Comparison of ENCODE assay signal across 8 mouse cellular contexts in the genomic region with DNA sequence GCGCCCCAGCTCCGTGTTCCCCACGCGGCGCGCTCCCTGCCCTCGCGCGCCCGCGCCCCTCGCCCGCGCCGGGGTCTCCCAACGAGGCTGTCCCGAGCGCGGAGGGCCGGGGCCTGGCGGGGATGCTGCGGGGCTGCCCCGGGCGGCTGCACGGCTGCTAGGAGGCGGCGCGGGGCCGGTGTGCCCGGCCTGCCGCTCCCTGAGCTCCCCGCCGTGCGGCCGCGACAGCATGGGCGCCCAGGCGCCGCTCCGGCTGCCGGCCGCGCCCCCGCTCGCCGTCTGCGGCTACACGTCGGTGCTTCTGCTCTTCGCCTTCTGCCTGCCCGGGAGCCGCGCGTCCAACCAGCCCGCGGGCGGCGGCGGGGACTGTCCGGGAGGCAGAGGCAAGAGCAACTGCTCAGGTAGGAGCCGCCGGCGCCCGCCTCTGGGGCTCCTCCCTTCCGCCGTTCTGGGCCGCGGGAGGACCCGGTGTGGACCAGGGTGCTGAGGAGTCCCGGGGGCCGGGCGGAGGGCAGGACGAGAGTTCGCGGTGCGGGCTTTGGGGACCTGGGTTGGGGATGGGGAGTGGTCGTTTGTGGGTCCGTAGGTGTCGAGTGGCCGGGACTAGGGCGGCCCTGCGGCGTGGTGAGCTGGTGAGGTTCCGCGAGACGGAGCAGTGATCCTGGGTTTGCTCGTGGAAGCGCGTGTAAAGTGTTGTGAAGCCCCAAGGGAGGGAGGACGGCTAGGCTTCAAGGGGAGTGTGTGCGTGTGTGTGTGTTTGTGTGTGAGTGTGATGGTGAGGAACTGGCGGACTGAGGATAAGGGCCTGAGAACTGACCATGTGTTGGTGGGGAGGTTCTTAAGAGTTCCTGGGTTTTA. TPM values are rescaled to one million over a fixed set of nuclear protein-coding genes. Genes with fewer than 3 reads are reported as not detected.
A peak's percentile ranks its signal among the peaks of the same experiment; 100 is the strongest.
DNase-seq lines count a peak whose midpoint lies in the region; ATAC-seq and TF ChIP-seq lines count a peak whose summit lies in the region.

No protein-coding gene starts in this region.

- peak; percentile 29 for ATAC-seq in heart, embryonic 13.5 days (ENCODE audit: extremely low read depth, insufficient number of reproducible peaks, low FRiP score, low TSS enrichment)
- ATAC-seq in kidney, embryonic 15.5 days (replicated peaks; ENCODE audit: low FRiP score) = peak; percentile 72

- peak overlapping the region; percentile 77 for H3K4me3 ChIP-seq in heart, embryonic 13.5 days
- peak overlapping the region; percentile 92 for H3K4me3 ChIP-seq in kidney, embryonic 15.5 days (replicated peaks)
- H3K4me3 ChIP-seq in lung, adult 2 months (replicated peaks; ENCODE audit: extremely low read depth, low read depth, low read length) = peak overlapping the region; percentile 94
- peak overlapping the region; percentile 90 for H3K4me3 ChIP-seq in olfactory bulb, adult 2 months (ENCODE audit: insufficient read depth, low read depth, low read length)

- H3K36me3 ChIP-seq in heart, embryonic 13.5 days = peaks cover 3% of the 10 kb centered on the region; the same call in 1 of the 2 replicates
- H3K36me3 ChIP-seq in kidney, embryonic 15.5 days = peaks cover 4% of the 10 kb centered on the region; the same call in 1 of the 2 replicates

- peak overlapping the region; percentile 98 for H3K9ac ChIP-seq in heart, embryonic 13.5 days
- H3K9ac ChIP-seq in kidney, embryonic 15.5 days = peak overlapping the region; percentile 88

- DNase-seq in layer of hippocampus, adult 11-12 months (ENCODE audit: low spot score) = peak; percentile 39
- no peak for DNase-seq in layer of hippocampus, adult 9-10 months (ENCODE audit: low spot score)
- peak; percentile 14 for DNase-seq in c-Kit-positive CD71-negative TER-119-negative erythroid progenitor cells, embryonic 14.5 days (ENCODE audit: low read depth)
- peak; percentile 55 for DNase-seq in lung, adult 2 months
- peak; percentile 36 to 40 for DNase-seq in urinary bladder, postnatal 36 days (ENCODE audit: low spot score in 2 of 2)

- WGBS in heart, embryonic 13.5 days = under 1% methylated on average over 92 of the region's 92 CpGs
- WGBS in kidney, embryonic 15.5 days = under 1% methylated on average over 66 of the region's 92 CpGs
- under 1% methylated on average over 92 of the region's 92 CpGs for WGBS in lung, adult 2 months
- under 1% methylated on average over 92 of the region's 92 CpGs for WGBS in olfactory bulb, adult 2 months

- peak overlapping the region; percentile 80 for H3K4me2 ChIP-seq in heart, embryonic 13.5 days
- H3K4me2 ChIP-seq in kidney, embryonic 15.5 days = peak overlapping the region; percentile 81

- peaks cover 24% of the 10 kb centered on the region for H3K4me1 ChIP-seq in heart, embryonic 13.5 days
- peaks cover 16% of the 10 kb centered on the region for H3K4me1 ChIP-seq in kidney, embryonic 15.5 days
- H3K4me1 ChIP-seq in lung, adult 2 months (ENCODE audit: control insufficient read depth, insufficient read depth, low read length) = peaks cover 2% of the 10 kb centered on the region
- peaks cover 24% of the 10 kb centered on the region for H3K4me1 ChIP-seq in olfactory bulb, adult 2 months (ENCODE audit: control insufficient read depth, insufficient read depth, low read length)

- TF ChIP-seq CTCF in lung, adult 2 months (IDR thresholded peaks at IDR 0.05; ENCODE audit: insufficient read depth, low read length) = no peak
- no peak; the same call in 1 of the 2 replicates for TF ChIP-seq CTCF in olfactory bulb, adult 2 months (IDR thresholded peaks at IDR 0.05; ENCODE audit: insufficient read depth, low read depth, low read length)

- H3K9me3 ChIP-seq in heart, embryonic 13.5 days = 0 out of 2 replicates have a peak, but pooled peaks cover 6% of the 10 kb centered on the region
- H3K9me3 ChIP-seq in kidney, embryonic 15.5 days (replicated peaks) = no peaks in the 10 kb centered on the region

- H3K27me3 ChIP-seq in heart, embryonic 13.5 days (replicated peaks) = no peaks in the 10 kb centered on the region
- no peaks in the 10 kb centered on the region for H3K27me3 ChIP-seq in kidney, embryonic 15.5 days

- H3K27ac ChIP-seq in heart, embryonic 13.5 days (replicated peaks) = peak overlapping the region; percentile 90
- peak overlapping the region; percentile 93 for H3K27ac ChIP-seq in kidney, embryonic 15.5 days
- H3K27ac ChIP-seq in olfactory bulb, adult 2 months (ENCODE audit: insufficient read depth, low read depth, low read length) = peak overlapping the region; percentile 23

- TF ChIP-seq POLR2A in lung, adult 2 months (IDR thresholded peaks at IDR 0.05; ENCODE audit: borderline replicate concordance, extremely low read depth, low read depth, low read length) = peak; percentile 24; the same call in 1 of the 2 replicates
- TF ChIP-seq POLR2A in olfactory bulb, adult 2 months (IDR thresholded peaks at IDR 0.05; ENCODE audit: insufficient read depth, low read depth, low read length) = no peak

RNA-seq across cellular contexts. Expression of a gene that starts 0.5 kb away (rescaled TPM):
- 30.2 and 30.7 TPM in 2 replicates for polyA plus RNA-seq in heart, embryonic 13.5 days (2015; fragmentation: Nextera tagmentation; extraction: Ambion mirVana)
- polyA plus RNA-seq in kidney, embryonic 15.5 days (2015; fragmentation: Nextera tagmentation; extraction: Ambion mirVana) = 53.8 and 57.1 TPM in 2 replicates
- polyA plus RNA-seq in lung, adult 2 months (2012; rRNA removed) = 12.6 and 20.8 TPM in 2 replicates
- not detected in 2 replicates for polyA plus RNA-seq in olfactory bulb, adult 2 months (2012; ENCODE audit: insufficient read depth, insufficient read length, low replicate concordance, missing spikeins)

RNA-seq across cellular contexts. Expression of a gene that starts 45.7 kb away (rescaled TPM):
- 21.6 and 21.7 TPM in 2 replicates for polyA plus RNA-seq in heart, embryonic 13.5 days (2015; fragmentation: Nextera tagmentation; extraction: Ambion mirVana)
- 31.9 and 33.4 TPM in 2 replicates for polyA plus RNA-seq in kidney, embryonic 15.5 days (2015; fragmentation: Nextera tagmentation; extraction: Ambion mirVana)
- polyA plus RNA-seq in lung, adult 2 months (2012; rRNA removed) = 3.6 and 6.9 TPM in 2 replicates
- not detected in 2 replicates for polyA plus RNA-seq in olfactory bulb, adult 2 months (2012; ENCODE audit: insufficient read depth, insufficient read length, low replicate concordance, missing spikeins)

Comparison
In these comparisons a context has a peak if more than half of its experiments do, and no peak if none do; other contexts are left out.
1. H3K27ac ChIP-seq: peak in every context shown above with its lines; median percentile 93 in kidney, embryonic 15.5 days; 90 in heart, embryonic 13.5 days; 23 in olfactory bulb, adult 2 months.
2. RNA of a gene that starts 0.5 kb away (polyA plus RNA-seq): 53.8 to 57.1 TPM in kidney, embryonic 15.5 days, 30.2 to 30.7 TPM in heart, embryonic 13.5 days and 12.6 to 20.8 TPM in lung, adult 2 months; not detected in olfactory bulb, adult 2 months; every median in the first group is over 10 times any median in the second.
3. Peak in every context shown above with its lines, with median percentiles within 50 percentile points of each other: H3K4me3 ChIP-seq.